Mouse (Mus musculus) testis, adult 2 months (tissue): Measurements from ENCODE around the gene Trim15.

ENCODE experiments used
- CTCF ChIP-seq: fragments of 200-500 bp; IDR thresholded peaks from 2 replicates; pipeline ENCODE4 v1.5.1; 2012; ENCODE audit warnings: low read depth, mild to moderate bottlenecking, inconsistent platforms, low read length, moderate library complexity; ENCODE audit not compliant: control insufficient read depth, insufficient read depth, insufficient replicate concordance
- POLR2A ChIP-seq: fragments of 200-500 bp; IDR thresholded peaks from 2 replicates; pipeline ENCODE4 v1.6.1; 2012; ENCODE audit warnings: low read depth, mild to moderate bottlenecking, inconsistent platforms, low read length, moderate library complexity; ENCODE audit not compliant: control insufficient read depth

GRCm38 (mm10) chr17:36824005-36824404, 43.0 kb downstream of the Trim15 start:
- TF ChIP-seq CTCF, result peak; percentile 36; the same call in 1 of the 2 replicates
- TF ChIP-seq POLR2A, result no peak
